Mouse (Mus musculus): ENCODE measurements around the gene Dnah2.

The Dnah2 gene

GRCm38 (mm10) chr11:69549060-69549656 lies at the start of gene Dnah2:
Gene Dnah2, minus strand, starts transcription at chr11:69549110.
- in situ Hi-C loops (cut with MboI, MseI) = no loop called here

GRCm38 (mm10) chr11:69594853-69595252 lies 45.9 kb upstream of the Dnah2 start:
- in situ Hi-C loops (cut with MboI, MseI) = no loop called here

GRCm38 (mm10) chr11:69592799-69593198 lies 43.9 kb upstream of the Dnah2 start:
- in situ Hi-C loops (cut with MboI, MseI) = no loop called here

GRCm38 (mm10) chr11:69591899-69592637 lies 43.2 kb upstream of the Dnah2 start:
- in situ Hi-C loops (cut with MboI, MseI) = no loop called here

GRCm38 (mm10) chr11:69591424-69591823 lies 42.5 kb upstream of the Dnah2 start:
- in situ Hi-C loops (cut with MboI, MseI) = no loop called here

GRCm38 (mm10) chr11:69590622-69591021 lies 41.7 kb upstream of the Dnah2 start:
- in situ Hi-C loops (cut with MboI, MseI) = no loop called here

GRCm38 (mm10) chr11:69589207-69589834 lies 40.4 kb upstream of the Dnah2 start:
- in situ Hi-C loops (cut with MboI, MseI) = no loop called here

- in situ Hi-C loops (cut with MboI, MseI) = no loop called here
Measured at GRCm38 (mm10) chr11:69585718-69586325, 36.9 kb upstream of the Dnah2 start.

GRCm38 (mm10) chr11:69584937-69585336 lies 36.0 kb upstream of the Dnah2 start:
- in situ Hi-C loops (cut with MboI, MseI) = loop anchor here (5.0 kb wide), 1 partner anchor 87 kb away; the partner anchor contains the start of gene Eif4a1

- in situ Hi-C loops (cut with MboI, MseI) = loop anchor here (5.0 kb wide), 1 partner anchor 88 kb away; the partner anchor contains the start of gene Eif4a1
Measured at GRCm38 (mm10) chr11:69584008-69584407, 35.1 kb upstream of the Dnah2 start.

GRCm38 (mm10) chr11:69582230-69582805 lies 33.4 kb upstream of the Dnah2 start:
- in situ Hi-C loops (cut with MboI, MseI) = loop anchor here (5.0 kb wide), 1 partner anchor 90 kb away; the partner anchor contains the start of gene Eif4a1

- in situ Hi-C loops (cut with MboI, MseI) = loop anchor here (5.0 kb wide), 1 partner anchor 90 kb away; the partner anchor contains the start of gene Eif4a1
Measured at GRCm38 (mm10) chr11:69581814-69582213, 32.9 kb upstream of the Dnah2 start.

- in situ Hi-C loops (cut with MboI, MseI) = loop anchor here (5.0 kb wide), 1 partner anchor 91 kb away; the partner anchor contains the start of gene Eif4a1
Measured at GRCm38 (mm10) chr11:69581147-69581688, 32.3 kb upstream of the Dnah2 start.

- in situ Hi-C loops (cut with MboI, MseI) = loop anchor here (5.0 kb wide), 1 partner anchor 92 kb away; the partner anchor contains the start of gene Eif4a1
Measured at GRCm38 (mm10) chr11:69580572-69581146, 31.7 kb upstream of the Dnah2 start.

GRCm38 (mm10) chr11:69580091-69580514 lies 31.2 kb upstream of the Dnah2 start, which contains the start of the genes Wrap53 and Trp53:
Gene Wrap53, minus strand, starts transcription at chr11:69580255.
Gene Trp53, plus strand, starts transcription at chr11:69580359.
- in situ Hi-C loops (cut with MboI, MseI) = loop anchor here (5.0 kb wide), 1 partner anchor 92 kb away; the partner anchor contains the start of gene Eif4a1

- in situ Hi-C loops (cut with MboI, MseI) = loop anchor here (5.0 kb wide), 1 partner anchor 93 kb away; the partner anchor contains the start of gene Eif4a1
Measured at GRCm38 (mm10) chr11:69579128-69580017, 30.5 kb upstream of the Dnah2 start.

GRCm38 (mm10) chr11:69578301-69578700 lies 29.4 kb upstream of the Dnah2 start:
- in situ Hi-C loops (cut with MboI, MseI) = no loop called here

GRCm38 (mm10) chr11:69576307-69576706 lies 27.4 kb upstream of the Dnah2 start:
- in situ Hi-C loops (cut with MboI, MseI) = no loop called here

GRCm38 (mm10) chr11:69575220-69575619 lies 26.3 kb upstream of the Dnah2 start:
- in situ Hi-C loops (cut with MboI, MseI) = no loop called here

All from T-helper 1 cell (primary cell).